Mouse (Mus musculus): ENCODE data around the gene Nfib.

Gene Nfib

GRCm38 (mm10) chr4:82512743-82513425 is 192.7 kb downstream of the Nfib start:
- DNase-seq (ENCODE audit: low read depth): peak; percentile 96

GRCm38 (mm10) chr4:82512335-82512734 is 193.2 kb downstream of the Nfib start:
- no peak for DNase-seq (ENCODE audit: low read depth)

- no peak for DNase-seq (ENCODE audit: low read depth)
Measured at GRCm38 (mm10) chr4:82511524-82511923, 194.0 kb downstream of the Nfib start.

- DNase-seq (ENCODE audit: low read depth): peak; percentile 97
Measured at GRCm38 (mm10) chr4:82511001-82511513, 194.5 kb downstream of the Nfib start.

- no peak for DNase-seq (ENCODE audit: low read depth)
Measured at GRCm38 (mm10) chr4:82509771-82510170, 195.8 kb downstream of the Nfib start.

GRCm38 (mm10) chr4:82509166-82509767 is 196.3 kb downstream of the Nfib start:
- DNase-seq (ENCODE audit: low read depth): no peak

GRCm38 (mm10) chr4:82508281-82508687 is 197.3 kb downstream of the Nfib start:
- DNase-seq (ENCODE audit: low read depth): no peak

GRCm38 (mm10) chr4:82507541-82508280 is 197.8 kb downstream of the Nfib start:
- DNase-seq (ENCODE audit: low read depth): no peak

GRCm38 (mm10) chr4:82506731-82507331 is 198.7 kb downstream of the Nfib start:
- no peak for DNase-seq (ENCODE audit: low read depth)

GRCm38 (mm10) chr4:82506081-82506730 is 199.3 kb downstream of the Nfib start:
- DNase-seq (ENCODE audit: low read depth): peak; percentile 97

GRCm38 (mm10) chr4:82505121-82506031 is 200.2 kb downstream of the Nfib start:
- DNase-seq (ENCODE audit: low read depth): peak; percentile 91

- peak; percentile 74 for DNase-seq (ENCODE audit: low read depth)
Measured at GRCm38 (mm10) chr4:82504284-82505120, 201.0 kb downstream of the Nfib start.

GRCm38 (mm10) chr4:82504015-82504283 is 201.6 kb downstream of the Nfib start:
- DNase-seq (ENCODE audit: low read depth): no peak

- DNase-seq (ENCODE audit: low read depth): peak; percentile 55
Measured at GRCm38 (mm10) chr4:82503274-82504014, 202.1 kb downstream of the Nfib start.

- DNase-seq (ENCODE audit: low read depth): peak; percentile 38
Measured at GRCm38 (mm10) chr4:82502611-82503010, 202.9 kb downstream of the Nfib start.

- DNase-seq (ENCODE audit: low read depth): no peak
Measured at GRCm38 (mm10) chr4:82502012-82502411, 203.5 kb downstream of the Nfib start.

GRCm38 (mm10) chr4:82500578-82501098 is 204.9 kb downstream of the Nfib start:
- DNase-seq (ENCODE audit: low read depth): no peak

- no peak for DNase-seq (ENCODE audit: low read depth)
Measured at GRCm38 (mm10) chr4:82499725-82500577, 205.6 kb downstream of the Nfib start.
